Comparison of ENCODE assay signal across 21 mouse cellular contexts in the genomic region with DNA sequence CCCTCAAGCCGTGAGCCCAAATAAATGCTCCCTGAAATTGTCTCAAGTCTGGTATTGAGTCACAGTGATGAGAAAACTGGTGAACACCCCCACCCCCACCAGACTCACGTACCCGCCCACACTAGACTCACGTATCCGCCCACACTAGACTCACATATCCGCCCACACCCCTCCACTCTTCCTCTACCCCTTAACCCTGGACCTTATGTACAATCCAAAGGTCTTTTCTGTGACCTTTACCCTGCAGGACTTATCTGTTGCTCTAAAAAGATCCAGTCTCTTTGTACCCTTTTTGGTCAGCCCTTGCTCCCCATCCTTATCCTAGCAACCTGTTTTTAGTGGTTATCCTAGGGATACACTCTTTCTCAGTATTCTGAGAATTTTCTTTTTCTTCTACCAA. TPM values are rescaled to one million over a fixed set of nuclear protein-coding genes. Genes with fewer than 3 reads are reported as not detected.
DNase-seq lines count a peak whose midpoint lies in the region; ATAC-seq and TF ChIP-seq lines count a peak whose summit lies in the region.
"Had no signal": no experiment of that assay in that cellular context is flagged by ENCODE, and none has a peak within 500 bp of the region (broad histone marks: within the 10 kb centered on the region; RNA-seq: fewer than 3 reads in every experiment).

No protein-coding gene starts in this region.

- no peak for TF ChIP-seq EP300 in heart, adult 2 months (IDR thresholded peaks at IDR 0.05; ENCODE audit: insufficient read depth, low read depth, low read length)

- H3K9me3 ChIP-seq in heart, embryonic 12.5 days (replicated peaks): peaks cover 10% of the 10 kb centered on the region; the same call in 1 of the 2 replicates
- no peaks in the 10 kb centered on the region for H3K9me3 ChIP-seq in liver, embryonic 12.5 days (replicated peaks)
- no peaks in the 10 kb centered on the region for H3K9me3 ChIP-seq in liver, embryonic 16.5 days (replicated peaks; ENCODE audit: control insufficient read depth, low read length)
- H3K9me3 ChIP-seq: embryonic facial prominence, embryonic 15.5 days; heart, embryonic 10.5 days; heart, embryonic 15.5 days; hindbrain, embryonic 13.5 days had no signal

- H3K4me3 ChIP-seq in heart, embryonic 12.5 days: no peak overlapping the region
- H3K4me3 ChIP-seq in heart, adult 2 months: no peak overlapping the region
- H3K4me3 ChIP-seq in liver, embryonic 12.5 days: no peak overlapping the region
- no peak overlapping the region for H3K4me3 ChIP-seq in liver, embryonic 16.5 days (ENCODE audit: low read depth, low read length)
- H3K4me3 ChIP-seq: embryonic facial prominence, embryonic 15.5 days; forebrain, embryonic 13.5 days; heart, embryonic 10.5 days; heart, embryonic 15.5 days; hindbrain, embryonic 13.5 days had no signal

- H3K36me3 ChIP-seq in heart, embryonic 12.5 days: peaks cover 20% of the 10 kb centered on the region
- no peaks in the 10 kb centered on the region for H3K36me3 ChIP-seq in heart, adult 2 months (ENCODE audit: control insufficient read depth, insufficient read depth, low read length)
- H3K36me3 ChIP-seq in liver, embryonic 12.5 days: peaks cover 10% of the 10 kb centered on the region
- H3K36me3 ChIP-seq in liver, embryonic 16.5 days (ENCODE audit: control insufficient read depth, insufficient read depth): no peaks in the 10 kb centered on the region

- H3K4me1 ChIP-seq in heart, embryonic 12.5 days (replicated peaks): peaks cover 58% of the 10 kb centered on the region
- H3K4me1 ChIP-seq in heart, adult 2 months (ENCODE audit: control insufficient read depth, insufficient read depth, low read length): peaks cover 4% of the 10 kb centered on the region
- peaks cover 14% of the 10 kb centered on the region; the same call in 1 of the 2 replicates for H3K4me1 ChIP-seq in liver, embryonic 12.5 days
- H3K4me1 ChIP-seq in liver, embryonic 16.5 days (ENCODE audit: control insufficient read depth, low read depth, low read length): peaks cover 5% of the 10 kb centered on the region

- 80% methylated on average over 6 of the region's 6 CpGs for WGBS in heart, embryonic 12.5 days
- 76% methylated on average over 6 of the region's 6 CpGs for WGBS in heart, adult 2 months
- 71% methylated on average over 6 of the region's 6 CpGs for WGBS in liver, embryonic 12.5 days (ENCODE audit: insufficient replicate concordance)
- 56% methylated on average over 6 of the region's 6 CpGs for WGBS in liver, embryonic 16.5 days (ENCODE audit: insufficient replicate concordance)

- H3K27ac ChIP-seq in heart, embryonic 12.5 days (ENCODE audit: poor library complexity, severe bottlenecking): 0 out of 2 replicates have a peak overlapping the region, but pooled peaks have one; percentile 15
- H3K27ac ChIP-seq in heart, adult 2 months: no peak overlapping the region
- H3K27ac ChIP-seq in liver, embryonic 12.5 days: 0 out of 2 replicates have a peak overlapping the region, but pooled peaks have one; percentile 13
- H3K27ac ChIP-seq in liver, embryonic 16.5 days (ENCODE audit: low read length): no peak overlapping the region
- H3K27ac ChIP-seq: embryonic facial prominence, embryonic 15.5 days; forebrain, embryonic 13.5 days; heart, embryonic 10.5 days; heart, embryonic 15.5 days; hindbrain, embryonic 13.5 days had no signal

- intact Hi-C loops in heart, adult 2 months (cut with DNase I): no loop called here

- H3K9ac ChIP-seq in heart, embryonic 12.5 days: no peak overlapping the region
- no peak overlapping the region for H3K9ac ChIP-seq in heart, adult 2 months (ENCODE audit: low read depth, low read length)
- H3K9ac ChIP-seq in liver, embryonic 12.5 days: no peak overlapping the region
- no peak overlapping the region for H3K9ac ChIP-seq in liver, embryonic 16.5 days (ENCODE audit: low read depth, low read length)
- H3K9ac ChIP-seq: embryonic facial prominence, embryonic 15.5 days; forebrain, embryonic 13.5 days; forebrain, postnatal 0 days; heart, embryonic 15.5 days; hindbrain, embryonic 13.5 days had no signal

- no peak overlapping the region for H3K4me2 ChIP-seq in heart, embryonic 12.5 days
- no peak overlapping the region for H3K4me2 ChIP-seq in liver, embryonic 12.5 days
- no peak overlapping the region for H3K4me2 ChIP-seq in liver, embryonic 16.5 days (ENCODE audit: low read depth, low read length)
- H3K4me2 ChIP-seq: embryonic facial prominence, embryonic 15.5 days; forebrain, embryonic 13.5 days; heart, embryonic 15.5 days; hindbrain, embryonic 13.5 days had no signal

- no peak for TF ChIP-seq POLR2A in heart, adult 2 months (IDR thresholded peaks at IDR 0.05; ENCODE audit: insufficient read depth, low read depth, low read length)

- no peak for TF ChIP-seq CTCF in heart, adult 2 months (IDR thresholded peaks at IDR 0.05)

- ATAC-seq in heart, embryonic 12.5 days (ENCODE audit: insufficient number of reproducible peaks, low FRiP score): no peak
- ATAC-seq in liver, embryonic 12.5 days: no peak
- peak; percentile 71 for ATAC-seq in liver, embryonic 16.5 days (ENCODE audit: low read depth)
- ATAC-seq: activated CD4-positive, CD25-positive, alpha-beta regulatory T cell, adult 4 months; forebrain, embryonic 13.5 days; forebrain, postnatal 0 days had no signal

- 0 out of 2 replicates have a peak, but pooled peaks cover 2% of the 10 kb centered on the region for H3K79me2 ChIP-seq in heart, adult 2 months (replicated peaks; ENCODE audit: control insufficient read depth, insufficient read depth, low read length)

- no peaks in the 10 kb centered on the region for H3K27me3 ChIP-seq in heart, embryonic 12.5 days (replicated peaks)
- no peaks in the 10 kb centered on the region for H3K27me3 ChIP-seq in heart, adult 2 months (ENCODE audit: control insufficient read depth, insufficient read depth, low read length)
- no peaks in the 10 kb centered on the region for H3K27me3 ChIP-seq in liver, embryonic 12.5 days (replicated peaks)
- H3K27me3 ChIP-seq in liver, embryonic 16.5 days (ENCODE audit: control insufficient read depth, insufficient read depth, low read depth, low read length): no peaks in the 10 kb centered on the region
- H3K27me3 ChIP-seq: embryonic facial prominence, embryonic 15.5 days; forebrain, embryonic 13.5 days; heart, embryonic 15.5 days; hindbrain, embryonic 13.5 days had no signal

- DNase-seq in heart, adult 2 months: no peak
- DNase-seq in R1 (ENCODE audit: low read depth, low spot score): peak; percentile 28
- no peak for DNase-seq in left cerebral cortex, adult 9 months (ENCODE audit: low spot score in 2 of 2)
- DNase-seq in cerebellum, adult 9-10 months: no peak
- DNase-seq in right cerebral cortex, postnatal 25 days: no peak
- DNase-seq: adrenal gland, postnatal 14 days; cerebellum, adult 11-12 months; cerebellum, adult 9-11 months; forebrain, postnatal 0 days; gastrocnemius, postnatal 36 days; heart, adult 11 months; heart, postnatal 14 days had no signal

RNA-seq across cellular contexts. Expression of a gene that starts 58.9 kb away (rescaled TPM):
- polyA plus RNA-seq in heart, embryonic 12.5 days (2016; fragmentation: Nextera tagmentation; extraction: Ambion mirVana): 32.4 and 33.0 TPM in 2 replicates
- 10 to 100 TPM; 10.9 to 11.1 TPM for total RNA-seq in heart, adult 2 months (2021)
- polyA plus RNA-seq in heart, adult 2 months (2012; rRNA removed): 6.4 and 7.3 TPM in 2 replicates
- 8.0 and 8.8 TPM in 2 replicates for polyA plus RNA-seq in liver, embryonic 12.5 days (2016; fragmentation: Nextera tagmentation; extraction: Ambion mirVana)
- polyA plus RNA-seq in liver, embryonic 16.5 days (2015; fragmentation: Nextera tagmentation; extraction: Ambion mirVana): 3.4 and 3.7 TPM in 2 replicates

Comparison
In these comparisons a context has a peak if more than half of its experiments do, and no peak if none do; other contexts are left out.
1. H3K27ac ChIP-seq: peak in heart, embryonic 12.5 days (single experiment) and liver, embryonic 12.5 days (single experiment); none in heart, adult 2 months (single experiment) and liver, embryonic 16.5 days (single experiment).